Mouse (Mus musculus): ENCODE measurements around the gene Eml3. TPM values are rescaled to one million over a fixed set of nuclear protein-coding genes. Genes with fewer than 3 reads are reported as not detected.
A peak's percentile ranks its signal among the peaks of the same experiment; 100 is the strongest.
"Not testable (repeated sequence)": the region's sequence is repeated elsewhere in the genome, so short reads cannot be mapped to it uniquely, and the experiment has no call there.

Gene Eml3
- 10 to 100 TPM; 24.3 to 26.7 TPM for total RNA-seq (2021)
- long read RNA-seq, experiment 1, partial matches to known transcripts: 3 of 26 reads
- long read RNA-seq, experiment 1, other reads (novel, unspliced or antisense): 19 of 26 reads
- long read RNA-seq, experiment 2, transcript Eml3-202 (22 exons, 2,978 nt): minor isoform, 6 of 36 reads
- long read RNA-seq, experiment 2, transcript Eml3-201 (22 exons, 3,322 nt): major isoform, 11 of 36 reads
- long read RNA-seq, experiment 2, partial matches to known transcripts: 6 of 36 reads
- long read RNA-seq, experiment 2, other reads (novel, unspliced or antisense): 13 of 36 reads

DNA sequence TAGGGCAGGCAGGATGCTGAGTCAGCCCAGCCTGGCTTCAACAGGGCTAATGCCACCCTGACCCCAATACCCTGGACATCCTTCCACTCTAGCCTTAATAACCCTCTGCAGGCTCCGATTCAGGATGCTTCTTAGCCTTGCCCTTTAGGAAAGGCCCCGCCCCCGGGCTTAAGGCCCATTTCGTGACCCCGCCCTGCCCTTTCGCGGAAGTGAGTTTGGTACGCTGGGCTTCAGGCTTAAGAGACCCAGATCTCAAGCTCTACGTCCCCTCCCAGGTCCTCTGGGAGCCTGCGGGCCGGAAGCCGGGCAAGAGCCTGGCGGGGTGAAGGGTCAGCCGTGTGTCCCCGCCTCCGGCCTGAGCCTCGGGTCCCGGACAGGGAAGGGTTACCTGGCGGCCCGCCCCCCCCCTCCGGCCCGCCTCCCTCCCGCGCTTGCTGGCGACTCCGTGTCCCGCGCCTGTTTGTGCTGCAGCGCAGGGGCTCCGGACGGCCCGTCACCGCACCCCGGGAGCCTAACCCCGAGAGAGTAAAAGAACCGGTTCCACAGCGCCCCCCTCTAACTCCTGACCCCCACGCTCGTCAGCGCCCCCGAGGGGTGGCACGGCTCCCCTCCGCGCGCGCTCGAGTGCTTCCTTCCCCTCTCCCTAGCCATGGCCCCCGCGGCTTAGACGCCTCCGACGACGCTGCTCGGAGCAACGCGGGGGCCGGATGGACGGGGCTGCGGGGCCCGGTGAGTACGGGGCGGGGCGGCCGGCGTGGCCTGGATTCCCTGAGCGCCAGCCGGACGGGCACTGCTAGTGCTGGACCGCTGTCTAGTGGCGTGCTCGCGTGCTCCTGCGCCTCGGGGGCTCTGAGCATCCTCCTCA is at the start of gene Eml3, which contains the start of gene Rom1:
TSS of gene Eml3 (plus strand) at position 329 of the 865 bp plus-strand sequence.
TSS of gene Rom1 (minus strand) at position 133 of the 865 bp plus-strand sequence.
- DNase-seq (ENCODE audit: low spot score in 2 of 2): peak; percentile 80 to 90

DNA sequence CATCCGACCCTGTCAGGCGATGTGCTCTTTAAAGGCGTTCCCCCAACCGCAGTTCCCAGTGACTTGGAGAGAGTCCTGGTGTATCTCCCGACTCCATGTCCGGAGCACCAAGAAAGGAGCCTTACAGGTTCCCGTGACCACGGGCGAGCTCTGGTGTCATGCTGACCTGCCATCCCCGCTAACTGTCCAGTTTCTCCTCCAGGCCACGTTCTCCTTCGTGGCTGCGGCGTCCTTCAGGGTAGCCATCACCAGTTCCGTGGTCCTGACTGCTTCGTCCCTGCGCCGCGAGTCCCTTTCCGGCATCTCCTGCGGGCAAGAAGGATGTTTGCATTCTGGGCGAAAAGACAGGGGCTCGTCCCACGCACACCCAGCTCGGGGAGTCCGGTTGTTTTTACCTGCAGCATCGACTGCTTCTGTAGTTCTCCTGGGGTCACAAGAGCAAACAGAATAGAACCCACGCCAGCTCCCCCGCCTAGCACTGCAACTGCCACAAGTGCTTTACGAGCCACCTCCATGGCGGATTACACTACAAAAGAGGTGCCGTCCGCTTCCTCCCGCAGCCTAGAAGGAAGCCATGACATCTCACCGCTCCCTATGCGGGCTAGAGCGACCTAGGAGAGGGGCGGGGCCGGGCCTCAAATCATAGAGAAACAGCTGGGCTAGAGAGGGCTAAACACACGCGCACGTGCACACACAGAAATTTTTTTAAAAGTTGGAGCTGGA is 48.9 kb upstream of the Eml3 start, which contains the start of gene Uqcc3:
TSS of gene Uqcc3 (minus strand) at position 613 of the 723 bp plus-strand sequence.
- DNase-seq (ENCODE audit: low spot score in 2 of 2): peak; percentile 80 to 89

DNA sequence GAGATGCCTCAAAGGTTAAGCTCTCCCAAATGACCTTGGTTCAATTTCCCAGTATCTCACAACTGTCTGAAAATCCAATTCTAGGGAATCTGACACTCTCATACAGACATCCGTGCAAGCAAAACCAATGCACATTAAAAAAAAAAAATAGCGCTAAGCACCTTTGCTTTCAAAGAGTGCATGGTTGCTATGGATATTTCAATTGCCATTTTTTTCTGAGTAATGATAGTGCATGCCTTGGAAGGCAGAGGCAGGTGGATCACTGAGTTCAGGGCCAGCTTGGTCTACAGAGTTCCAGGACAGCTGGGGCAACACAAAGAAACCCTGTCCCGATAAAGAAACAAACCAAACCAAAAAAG is 48.3 kb upstream of the Eml3 start:
- DNase-seq (ENCODE audit: low spot score in 2 of 2): no peak

DNA sequence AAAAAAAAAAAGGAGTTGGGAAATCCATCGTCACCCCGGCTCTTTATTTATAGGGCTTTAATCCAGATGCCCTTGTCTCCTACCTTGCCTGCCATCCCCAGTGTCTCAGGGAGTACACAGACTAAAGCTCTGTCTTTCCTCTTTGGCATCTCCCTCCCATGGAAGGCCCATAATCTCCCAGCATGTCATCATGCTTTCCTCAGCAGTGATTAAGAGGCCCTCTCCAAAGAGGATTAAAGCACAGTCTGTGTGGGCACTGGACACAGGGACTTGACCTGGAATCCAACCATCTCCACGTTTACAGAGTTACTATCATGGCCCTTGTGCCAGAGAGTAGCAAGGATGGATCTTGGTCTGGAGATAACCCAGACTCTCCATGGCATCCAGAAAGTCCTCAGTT is 45.7 kb upstream of the Eml3 start, which contains the start of the genes Lbhd1 and Gm49403:
TSS of gene Lbhd1 (plus strand) at position 117 of the 400 bp plus-strand sequence.
TSS of gene Gm49403 (plus strand) at position 315 of the 400 bp plus-strand sequence.
- DNase-seq (ENCODE audit: low spot score in 2 of 2): no peak

DNA sequence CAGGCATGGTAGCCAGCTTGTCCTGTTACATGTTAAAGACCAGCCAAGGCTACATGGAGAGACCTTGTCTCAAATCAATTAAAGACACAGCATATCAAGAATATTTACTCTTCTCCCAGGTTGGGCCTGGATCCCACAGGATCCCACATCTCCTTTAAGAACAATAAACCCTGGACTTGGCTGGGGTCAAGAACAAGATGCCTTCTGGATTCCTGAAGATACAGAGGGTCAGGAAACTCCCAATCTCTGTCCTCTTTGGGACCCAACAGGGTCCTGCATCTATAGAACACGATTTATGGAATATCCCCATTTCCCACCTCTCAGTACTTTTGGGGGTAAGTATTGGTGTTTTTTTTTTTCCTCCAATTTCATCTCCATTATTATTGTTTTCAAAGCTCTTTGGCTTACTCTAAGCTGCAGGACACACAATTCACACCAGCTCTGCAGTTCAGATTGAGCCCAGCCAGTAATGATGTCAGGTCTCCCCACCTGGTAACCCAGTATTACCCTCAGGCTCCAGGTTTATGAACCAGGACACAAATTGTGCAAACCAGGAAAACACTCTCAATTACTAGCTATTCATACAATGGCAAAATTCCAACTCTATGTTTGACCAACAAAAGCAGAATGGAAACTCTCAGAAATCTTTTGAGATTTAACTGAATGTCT is 42.3 kb upstream of the Eml3 start:
- DNase-seq (ENCODE audit: low spot score in 2 of 2): no peak

DNA sequence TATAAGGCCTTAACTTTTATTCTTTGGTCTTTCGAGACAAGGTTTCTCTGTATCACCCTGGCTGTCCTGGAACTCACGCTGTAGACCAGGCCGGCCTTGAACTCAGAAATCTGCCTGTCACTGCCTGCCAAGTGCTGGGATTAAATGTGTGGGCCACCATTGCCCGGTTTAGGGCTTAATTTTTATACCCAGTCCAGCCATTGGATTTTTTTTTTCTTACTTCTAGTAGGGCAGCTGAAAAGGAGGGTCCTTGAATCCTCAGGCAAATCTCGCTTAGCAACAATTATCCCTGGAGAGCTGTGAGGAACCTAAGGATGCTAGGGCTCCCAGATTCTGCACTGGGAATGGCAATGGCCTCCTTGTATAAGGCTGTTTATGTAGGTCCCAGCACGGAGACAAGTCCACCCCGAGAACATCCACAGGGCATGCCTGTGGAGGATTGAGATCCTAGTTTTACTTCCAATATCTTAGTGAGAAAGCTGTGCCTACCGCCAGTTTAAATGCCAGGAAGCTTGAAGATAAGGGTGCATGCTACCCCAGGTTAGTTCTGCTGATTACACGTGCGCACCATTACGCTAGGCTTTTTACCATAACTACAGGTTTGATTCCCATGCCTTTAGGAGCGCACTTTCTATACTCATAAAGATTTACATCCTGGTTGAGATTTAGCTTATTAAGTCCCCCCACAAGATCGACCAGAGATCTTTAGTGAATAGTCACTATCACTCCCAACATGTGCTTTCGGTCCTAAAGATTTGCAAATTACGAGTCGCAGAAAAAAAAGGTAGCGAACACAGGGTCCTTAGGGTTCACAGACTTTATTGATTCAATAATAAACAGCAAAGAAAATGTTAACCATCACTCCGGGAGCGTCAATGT is 41.5 kb upstream of the Eml3 start:
- DNase-seq (ENCODE audit: low spot score in 2 of 2): no peak

DNA sequence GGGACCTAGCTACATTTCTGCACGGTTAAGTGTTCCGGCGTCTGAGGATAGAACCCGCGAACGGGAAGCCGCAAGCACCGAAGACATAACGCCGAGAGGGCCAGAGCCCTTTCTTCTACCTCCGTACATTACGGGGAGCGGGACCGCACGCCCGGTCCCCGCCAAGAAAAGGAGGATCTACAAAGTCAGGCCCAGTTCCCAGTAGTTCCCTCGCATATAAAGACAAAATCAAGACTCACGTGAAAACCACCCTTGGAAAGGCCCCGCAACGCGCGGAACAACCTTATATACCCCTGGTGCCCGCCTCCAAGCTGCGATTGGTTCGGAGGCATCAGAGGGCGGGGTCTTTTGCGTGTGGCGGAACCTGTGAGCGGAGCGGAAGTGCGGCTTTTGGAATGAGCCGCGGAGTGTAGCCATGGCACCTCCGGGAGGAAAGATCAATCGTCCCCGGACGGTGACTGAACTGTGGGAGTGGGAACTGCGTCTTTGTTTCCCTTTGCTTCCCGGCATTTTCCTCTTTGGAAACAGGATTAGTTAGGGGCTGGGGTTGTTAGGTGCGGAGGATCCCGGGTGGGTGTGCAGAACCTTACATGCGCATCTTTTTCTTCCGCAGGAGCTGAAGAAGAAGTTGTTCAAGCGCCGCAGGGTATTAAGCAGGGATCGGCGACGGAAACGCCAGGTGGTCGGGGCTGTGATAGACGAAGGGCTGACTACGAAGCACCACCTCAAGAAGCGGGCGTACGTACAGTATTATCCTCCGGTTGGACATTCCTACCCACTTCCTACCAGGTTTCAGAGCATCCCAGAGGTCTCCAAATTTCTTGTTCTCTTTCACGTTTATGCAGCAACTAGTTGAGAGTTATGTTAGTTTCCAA is 40.6 kb upstream of the Eml3 start, which contains the start of the genes 1810009A15Rik and Gm49416:
TSS of gene 1810009A15Rik (plus strand) at position 343 of the 875 bp plus-strand sequence.
TSS of gene Gm49416 (plus strand) at position 416 of the 875 bp plus-strand sequence.
- DNase-seq (ENCODE audit: low spot score in 2 of 2): peak; percentile 90 to 97

DNA sequence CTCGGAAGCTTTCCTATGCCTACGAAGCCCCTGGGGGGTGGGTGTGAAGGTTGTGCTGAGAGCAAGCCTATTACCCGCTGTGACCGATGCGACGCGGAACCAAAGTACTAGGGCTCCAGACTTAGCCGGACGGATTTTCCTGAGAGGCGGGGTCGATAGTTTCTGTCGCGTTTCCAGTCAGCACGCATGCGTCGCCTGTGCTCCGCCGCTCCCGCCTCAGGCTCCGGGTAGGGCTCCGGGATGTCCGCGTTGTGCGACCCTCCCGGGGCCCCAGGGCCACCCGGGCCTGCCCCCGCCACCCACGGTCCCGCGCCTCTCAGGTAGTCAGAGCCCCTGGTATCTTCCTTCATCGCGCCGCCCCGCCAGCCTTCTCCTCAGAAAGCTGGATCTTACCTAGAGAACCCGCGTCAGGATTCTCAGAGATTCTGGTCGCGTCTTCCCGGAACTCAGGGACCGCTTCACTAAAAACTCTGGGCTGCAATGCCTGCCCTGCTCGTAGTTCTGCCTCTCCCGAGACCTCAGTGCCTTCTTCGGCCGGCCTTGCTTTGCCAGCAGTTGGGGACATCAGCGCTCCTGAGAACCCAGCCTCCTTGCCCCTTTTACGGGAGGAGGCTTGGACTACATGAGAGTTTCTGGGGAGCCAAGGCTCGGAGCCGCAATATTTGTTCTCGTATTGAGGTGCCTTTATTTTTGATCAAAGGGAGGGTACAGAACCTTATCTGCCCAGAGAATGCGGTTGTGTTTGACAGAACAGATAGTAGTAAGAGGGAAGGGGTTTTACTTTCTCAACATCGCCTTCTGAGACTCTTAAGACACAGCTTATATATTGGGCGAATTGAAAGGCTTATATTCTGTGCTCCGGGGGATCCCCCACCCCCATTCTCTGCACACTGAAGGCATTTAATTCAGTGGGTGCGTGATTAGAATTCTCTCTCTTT is 36.3 kb upstream of the Eml3 start, which contains the start of gene Ints5:
TSS of gene Ints5 (plus strand) at position 177 of the 938 bp plus-strand sequence.
- DNase-seq (ENCODE audit: low spot score in 2 of 2): peak; percentile 70 to 84

DNA sequence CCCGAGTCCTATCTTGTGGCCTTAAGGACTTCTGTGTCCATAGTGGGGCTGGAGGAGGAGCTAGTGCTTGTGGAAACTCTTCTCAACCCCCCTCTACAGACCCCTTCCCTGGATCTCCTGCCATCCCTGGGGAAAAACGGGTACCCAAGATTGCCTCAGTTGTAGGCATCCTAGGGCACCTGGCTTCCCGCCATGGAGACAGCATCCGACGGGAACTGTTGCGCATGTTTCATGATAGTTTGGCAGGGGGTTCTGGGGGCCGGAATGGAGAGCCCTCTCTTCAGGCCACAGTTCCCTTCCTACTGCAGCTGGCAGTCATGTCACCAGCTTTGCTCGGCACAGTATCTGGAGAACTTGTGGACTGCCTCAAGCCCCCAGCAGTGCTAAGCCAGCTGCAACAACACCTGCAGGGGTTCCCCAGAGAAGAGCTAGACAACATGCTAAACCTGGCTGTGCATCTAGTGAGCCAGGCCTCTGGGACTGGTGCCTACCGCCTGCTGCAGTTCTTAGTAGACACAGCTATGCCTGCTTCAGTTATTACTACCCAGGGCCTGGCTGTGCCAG is 33.9 kb upstream of the Eml3 start:
- DNase-seq (ENCODE audit: low spot score in 2 of 2): no peak

DNA sequence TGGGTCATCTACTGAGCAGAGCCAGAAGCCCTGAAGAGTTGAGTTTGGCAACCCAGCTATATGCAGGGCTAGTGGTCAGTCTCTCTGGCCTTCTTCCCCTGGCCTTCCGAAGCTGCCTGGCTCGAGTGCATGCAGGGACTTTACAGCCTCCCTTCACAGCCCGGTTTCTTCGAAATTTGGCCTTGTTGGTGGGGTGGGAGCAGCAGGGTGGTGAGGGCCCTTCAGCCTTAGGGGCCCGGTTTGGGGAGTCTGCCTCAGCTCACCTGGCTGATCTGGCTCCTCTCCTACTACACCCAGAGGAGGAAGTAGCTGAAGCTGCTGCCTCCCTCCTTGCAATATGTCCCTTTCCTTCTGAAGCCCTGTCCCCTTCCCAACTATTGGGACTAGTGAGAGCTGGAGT is 33.1 kb upstream of the Eml3 start:
- DNase-seq (ENCODE audit: low spot score in 2 of 2): not testable (repeated sequence)

DNA sequence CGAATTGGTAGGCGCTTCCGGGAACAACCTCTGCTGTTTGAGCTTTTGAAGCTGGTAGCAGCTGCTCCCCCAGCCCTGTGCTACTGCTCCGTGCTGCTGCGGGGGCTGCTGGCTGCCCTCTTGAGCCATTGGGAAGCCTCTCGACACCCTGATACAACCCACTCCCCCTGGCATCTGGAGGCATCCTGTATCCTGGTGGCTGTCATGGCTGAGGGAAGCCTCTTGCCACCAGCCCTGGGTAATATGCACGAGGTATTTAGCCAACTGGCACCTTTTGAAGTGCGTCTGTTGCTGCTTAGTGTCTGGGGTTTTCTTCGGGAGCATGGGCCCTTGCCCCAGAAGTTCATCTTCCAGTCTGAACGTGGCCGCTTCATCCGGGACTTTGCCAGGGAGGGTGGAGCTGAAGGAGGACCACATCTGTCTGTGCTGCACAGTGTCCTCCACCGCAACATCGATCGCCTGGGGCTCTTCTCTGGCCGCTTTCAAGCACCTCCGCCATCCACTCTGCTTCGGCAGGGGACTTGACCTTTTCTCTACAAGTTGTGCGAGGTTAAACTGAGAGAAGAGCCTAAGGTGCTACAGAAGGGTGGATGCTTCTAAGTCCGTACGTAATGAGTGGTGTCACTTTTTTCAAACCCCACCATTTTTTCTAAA is 32.0 kb upstream of the Eml3 start:
- DNase-seq (ENCODE audit: low spot score in 2 of 2): peak in 1 of 2 experiments; percentile 68

DNA sequence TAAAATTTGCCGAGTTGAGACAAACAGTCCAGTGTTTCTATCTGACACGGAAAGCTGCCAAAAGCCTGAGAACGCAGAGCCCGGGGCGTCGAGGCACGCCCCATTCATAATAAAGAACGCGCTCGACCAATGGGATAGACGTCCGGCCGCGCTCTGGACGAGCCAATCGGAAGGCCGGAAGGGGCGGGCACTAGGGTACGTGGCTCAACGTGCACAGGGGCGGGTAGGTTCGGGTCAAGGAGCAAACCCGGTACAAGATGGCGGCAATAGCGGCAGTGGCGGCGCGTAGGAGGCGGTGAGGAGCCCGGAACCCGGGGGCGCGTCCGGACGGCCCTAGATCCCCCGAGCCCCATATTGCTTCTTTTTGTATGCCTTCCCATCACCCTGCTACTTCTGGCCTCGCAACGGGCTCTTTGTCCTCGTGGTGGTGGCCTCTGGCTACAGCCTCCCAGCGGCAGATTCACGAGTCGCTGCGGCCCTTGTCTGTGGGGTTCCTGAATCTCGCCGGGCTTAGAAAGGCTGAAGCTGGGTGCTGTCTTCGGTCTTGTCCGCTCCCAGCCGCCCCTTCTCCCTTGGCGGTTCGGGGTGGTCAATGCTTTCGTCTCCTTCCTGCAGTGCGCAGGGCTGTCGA is 31.4 kb upstream of the Eml3 start, which contains the start of gene Ganab:
TSS of gene Ganab (plus strand) at position 207 of the 631 bp plus-strand sequence.
- DNase-seq (ENCODE audit: low spot score in 2 of 2): peak; percentile 88 to 95

DNA sequence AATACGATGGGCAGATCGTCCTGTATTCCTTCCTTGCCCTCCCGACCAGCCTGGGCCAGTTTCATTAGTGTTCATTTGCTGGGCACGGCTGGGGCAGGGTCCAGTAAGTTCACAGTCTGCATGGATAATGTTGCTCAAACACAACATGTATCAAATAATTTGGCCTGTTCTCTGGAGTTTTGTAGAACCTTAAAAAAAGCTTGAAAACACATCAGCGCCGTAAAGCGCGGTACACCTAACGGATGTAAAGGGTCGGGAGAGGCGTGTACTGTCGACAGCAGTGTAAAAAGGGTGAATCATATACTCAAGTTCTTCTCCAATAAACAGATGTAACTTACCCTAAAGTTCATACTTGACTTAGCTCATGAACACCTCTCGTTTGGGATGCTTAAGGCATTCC is 30.8 kb upstream of the Eml3 start:
- no peak for DNase-seq (ENCODE audit: low spot score in 2 of 2)

DNA sequence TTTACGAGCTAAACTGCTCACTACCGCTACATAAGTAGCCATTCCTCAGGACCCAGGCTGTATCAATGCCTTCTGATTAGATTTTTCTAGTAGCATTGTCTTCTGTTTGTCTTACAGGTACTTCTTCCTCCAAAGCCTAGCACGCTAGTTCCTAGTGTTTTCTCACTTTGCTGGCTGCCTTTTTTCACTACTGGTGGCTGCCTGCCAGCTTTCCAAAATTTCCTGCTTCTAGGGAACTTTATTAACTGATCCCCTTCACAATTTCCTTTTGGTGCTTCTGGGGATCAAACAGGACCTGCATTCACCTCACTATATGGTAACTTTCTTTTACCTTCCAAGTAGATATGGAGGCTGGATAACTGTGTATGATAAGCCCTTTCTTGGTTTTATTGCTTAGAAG is 30.3 kb upstream of the Eml3 start:
- no peak for DNase-seq (ENCODE audit: low spot score in 2 of 2)

DNA sequence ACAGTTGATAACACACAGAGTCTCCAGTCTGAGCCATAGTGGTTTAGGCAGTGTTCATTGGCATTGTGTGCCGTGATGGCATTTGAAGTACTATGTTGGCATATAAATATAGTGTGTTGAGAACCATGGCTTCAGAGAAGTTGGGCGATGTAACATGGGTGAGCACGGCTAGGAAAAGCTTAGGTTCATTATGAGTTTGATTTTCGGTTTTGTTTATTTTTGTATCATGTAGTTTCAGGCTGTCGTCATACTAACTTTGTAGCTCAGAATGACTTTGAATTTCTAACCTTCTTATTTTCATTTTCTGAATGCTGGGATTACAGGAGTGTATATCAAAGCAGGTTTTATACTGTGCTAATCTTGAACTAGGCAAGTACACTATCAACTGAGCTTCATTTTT is 25.9 kb upstream of the Eml3 start:
- DNase-seq (ENCODE audit: low spot score in 2 of 2): no peak

DNA sequence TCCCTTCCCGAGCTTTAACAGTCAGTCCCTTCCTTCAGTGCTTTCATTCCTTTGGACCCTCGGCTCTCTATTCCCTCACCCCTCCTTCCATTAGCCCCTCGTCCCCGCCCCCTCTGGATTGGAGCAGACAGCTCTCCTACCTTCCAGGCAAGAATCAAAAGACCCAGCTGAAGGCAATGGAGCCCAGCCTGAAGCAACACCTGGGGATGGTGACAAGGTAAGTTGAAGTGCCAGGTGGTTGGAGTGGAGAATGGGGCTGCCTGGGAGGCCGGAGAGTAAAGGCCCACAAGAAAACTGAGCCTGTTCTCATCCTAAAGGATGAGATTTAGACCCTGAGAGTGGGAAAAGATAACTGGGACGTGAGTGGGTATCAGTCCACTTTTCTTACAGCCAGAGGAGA is 20.8 kb upstream of the Eml3 start:
- DNase-seq (ENCODE audit: low spot score in 2 of 2): no peak
